Mouse (Mus musculus) frontal cortex, postnatal 36 days (tissue): ENCODE measurements around the gene Slc15a5.
"Not testable (repeated sequence)": the region's sequence is repeated elsewhere in the genome, so short reads cannot be mapped to it uniquely, and the experiment has no call there.

Experiments
- DNase-seq, 2 experiments: peaks; one replicate each; pipeline ENCODE4 v3.0.0; 2022; ENCODE audit warnings: low spot score in 2 of 2

Slc15a5 gene

DNA sequence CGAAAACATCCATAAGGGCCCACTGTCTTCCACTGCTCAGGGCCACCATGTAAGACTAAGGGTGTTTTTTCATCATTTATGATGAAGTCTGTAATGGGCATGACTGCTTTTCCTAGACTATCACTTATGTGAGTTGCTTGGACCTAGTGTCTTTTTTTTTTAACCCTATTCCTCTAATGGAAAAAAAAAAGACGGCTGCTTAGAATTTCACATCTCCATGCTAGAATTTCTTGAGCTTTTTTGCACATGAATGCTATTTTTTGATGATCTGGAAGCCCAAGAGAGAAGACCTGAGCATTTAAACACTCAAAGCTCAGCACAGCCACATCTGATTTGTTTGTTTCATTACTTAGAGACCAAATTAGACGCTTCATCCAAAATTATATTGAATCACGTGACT is at the start of gene Slc15a5:
Slc15a5 (minus strand) TSS at position 101 of the 400 bp plus-strand sequence.
- no peak for DNase-seq

GRCm38 (mm10) chr6:138128392-138129335 is 48.9 kb upstream of the Slc15a5 start:
- DNase-seq: peak in 1 of 2 experiments; percentile 7

DNA sequence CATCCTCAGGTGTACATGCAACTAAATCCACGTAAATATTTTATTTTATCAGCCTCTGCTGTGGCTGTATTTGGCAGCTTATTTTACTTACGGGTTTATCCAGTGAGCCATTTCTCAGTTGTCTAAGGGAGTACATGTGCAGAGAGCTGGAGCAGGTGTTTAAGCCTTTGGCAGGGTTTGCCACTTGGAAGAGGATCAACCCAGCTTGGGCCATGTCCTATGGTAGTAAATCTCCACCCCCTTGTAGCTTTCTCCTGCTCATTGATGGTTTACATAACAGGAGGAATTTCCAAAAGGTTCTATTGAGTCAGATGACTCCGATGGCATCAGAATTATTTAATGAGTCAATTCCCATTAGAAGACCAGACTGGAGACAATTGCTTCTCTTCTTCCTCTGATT is 37.8 kb upstream of the Slc15a5 start:
- no peak for DNase-seq

GRCm38 (mm10) chr6:138104559-138104958 is 24.8 kb upstream of the Slc15a5 start:
- DNase-seq: no peak

- DNase-seq: no peak
Measured at GRCm38 (mm10) chr6:138102940-138103339, 23.2 kb upstream of the Slc15a5 start.

DNA sequence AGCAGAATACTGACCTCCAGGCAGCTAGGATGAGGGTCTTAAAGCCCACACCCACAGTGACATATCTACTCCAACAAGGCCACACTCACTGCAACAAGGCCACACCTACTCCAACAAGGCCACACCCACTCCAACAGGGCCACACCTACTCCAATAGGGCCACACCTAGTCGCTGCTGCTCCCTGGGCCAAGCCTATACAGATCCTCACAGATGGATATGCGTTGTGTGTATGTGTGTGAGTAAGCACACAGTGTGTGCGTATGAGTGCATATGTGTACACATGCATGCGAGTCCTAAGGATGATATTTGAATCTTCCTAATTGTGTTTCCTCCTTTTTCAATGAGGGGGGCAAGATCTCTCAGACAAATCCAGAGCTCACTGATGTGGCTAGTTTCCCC is 22.1 kb upstream of the Slc15a5 start:
- DNase-seq: no peak

- no peak for DNase-seq
Measured at GRCm38 (mm10) chr6:138099646-138100045, 19.9 kb upstream of the Slc15a5 start.

GRCm38 (mm10) chr6:138095060-138095459 is 15.3 kb upstream of the Slc15a5 start:
- no peak for DNase-seq

- no peak for DNase-seq
Measured at GRCm38 (mm10) chr6:138092432-138092831, 12.7 kb upstream of the Slc15a5 start.

- no peak for DNase-seq
Measured at GRCm38 (mm10) chr6:138089084-138089483, 9.4 kb upstream of the Slc15a5 start.

GRCm38 (mm10) chr6:138086421-138086820 is 6.7 kb upstream of the Slc15a5 start:
- not testable (repeated sequence) for DNase-seq

DNA sequence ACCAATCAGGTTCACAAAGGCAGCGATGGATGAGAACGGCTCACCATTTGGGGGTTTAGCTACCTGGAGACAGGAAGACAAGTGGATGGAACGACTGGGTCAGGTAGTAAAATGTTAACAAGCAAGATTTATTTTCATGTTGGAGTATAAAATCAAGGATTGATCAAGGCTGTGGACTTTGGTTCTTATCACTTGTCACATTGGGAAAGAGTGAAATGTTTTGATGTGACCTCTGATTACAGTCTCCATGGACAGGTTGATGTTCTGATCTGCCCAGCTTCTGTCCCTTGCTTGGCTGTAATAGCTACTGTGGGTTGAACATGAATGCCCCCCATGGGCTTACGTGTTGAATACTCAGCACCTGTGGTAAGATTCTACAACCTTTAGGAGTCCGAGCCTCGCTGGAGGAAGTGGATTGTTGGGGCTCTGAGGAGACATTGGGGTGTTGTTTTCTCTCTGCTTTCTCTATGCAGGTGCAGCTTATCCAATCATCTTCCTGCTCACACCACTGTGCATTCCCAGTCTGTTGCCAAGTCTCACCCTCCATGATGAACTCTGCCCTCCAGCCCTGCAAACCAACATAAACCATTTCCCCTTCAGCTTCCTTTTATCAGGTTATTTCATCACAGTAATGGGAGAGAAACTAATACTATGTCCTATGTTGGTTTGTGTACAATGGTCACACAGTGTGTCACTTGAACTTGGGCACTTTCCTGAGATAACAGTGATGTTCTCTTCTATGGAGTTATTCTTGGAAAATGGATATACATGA is 1.2 kb upstream of the Slc15a5 start:
- DNase-seq: no peak

- DNase-seq: no peak
Measured at GRCm38 (mm10) chr6:138077681-138078439, 1.9 kb downstream of the Slc15a5 start.

- no peak for DNase-seq
Measured at GRCm38 (mm10) chr6:138075723-138076122, 4.0 kb downstream of the Slc15a5 start.

DNA sequence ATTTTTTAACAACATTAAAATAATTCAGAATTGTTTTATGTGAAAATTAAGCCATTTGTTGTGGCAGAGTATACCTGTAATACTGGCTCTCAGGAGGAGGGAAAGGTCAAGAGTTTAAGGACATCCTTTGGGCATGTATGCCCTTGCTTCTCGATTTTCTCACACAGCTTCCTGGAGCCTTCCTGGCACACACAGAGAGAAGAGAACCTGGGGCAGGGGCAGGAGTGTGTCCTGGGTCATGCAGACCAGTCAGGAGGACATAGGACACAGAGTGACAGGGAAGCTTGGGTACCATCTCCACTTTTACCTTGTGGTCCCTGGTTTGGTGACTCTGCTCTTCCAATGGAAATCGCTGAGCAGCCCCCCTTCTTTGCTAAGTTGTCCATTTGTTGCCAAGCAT is 6.2 kb downstream of the Slc15a5 start:
- DNase-seq: no peak

DNA sequence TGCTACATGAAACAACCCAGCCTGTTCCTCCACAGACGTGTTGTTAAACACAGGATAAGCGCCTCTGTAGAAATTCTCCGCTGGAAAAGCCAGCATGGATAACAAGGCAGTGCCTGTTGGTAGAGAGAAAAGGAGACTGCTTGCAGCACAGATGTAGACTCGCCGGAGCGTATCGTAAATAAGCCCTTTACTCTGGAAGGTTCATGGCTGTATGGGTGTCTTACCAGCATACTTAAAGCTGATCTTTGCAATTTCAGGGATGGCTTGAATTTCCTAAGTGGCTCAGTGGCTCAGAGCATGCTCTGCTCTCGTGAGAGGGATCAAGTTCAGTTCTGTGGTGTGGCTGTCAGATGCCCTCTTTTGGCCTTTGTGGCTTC is 6.8 kb downstream of the Slc15a5 start:
- no peak for DNase-seq

DNA sequence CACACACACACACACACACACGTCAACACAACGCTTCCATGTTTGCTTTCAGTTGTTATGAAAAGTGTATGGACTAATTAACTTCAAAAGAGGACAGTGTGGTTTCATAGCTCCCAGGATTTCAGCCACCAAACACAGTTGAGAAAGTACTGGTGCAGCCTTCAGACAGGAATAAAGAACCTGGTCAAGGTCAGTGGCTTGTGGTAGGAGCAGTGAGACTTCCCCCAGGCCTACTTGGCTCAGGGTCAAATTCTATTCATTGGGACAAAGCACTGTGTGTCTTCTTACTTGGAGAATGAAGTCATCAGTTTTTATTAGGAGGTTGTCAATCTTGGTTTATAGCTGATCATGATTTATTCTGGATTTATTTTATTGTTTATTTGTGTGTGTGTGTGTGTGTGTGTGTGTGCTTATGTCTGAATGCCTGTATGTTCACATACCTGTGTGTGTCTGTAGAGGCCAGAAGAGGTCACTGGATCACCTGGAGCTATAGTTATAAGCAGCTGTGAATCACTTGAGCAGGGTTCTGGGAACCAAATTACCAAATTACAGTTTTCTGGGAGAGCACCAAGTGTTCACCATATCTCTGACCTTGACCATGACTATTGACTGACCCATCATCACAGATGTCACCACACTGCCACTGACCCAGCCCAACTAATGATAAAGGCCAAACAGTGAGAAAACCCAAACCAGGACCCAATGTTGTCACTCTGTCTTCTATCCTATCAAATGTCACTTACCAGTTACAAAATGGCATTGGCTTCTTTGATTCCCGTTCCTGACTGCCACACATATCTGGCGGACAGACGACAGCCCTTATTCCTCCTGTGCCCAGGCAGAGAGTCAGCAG is 7.4 kb downstream of the Slc15a5 start:
- DNase-seq: no peak

- DNase-seq: no peak
Measured at GRCm38 (mm10) chr6:138071505-138072107, 8.1 kb downstream of the Slc15a5 start.

DNA sequence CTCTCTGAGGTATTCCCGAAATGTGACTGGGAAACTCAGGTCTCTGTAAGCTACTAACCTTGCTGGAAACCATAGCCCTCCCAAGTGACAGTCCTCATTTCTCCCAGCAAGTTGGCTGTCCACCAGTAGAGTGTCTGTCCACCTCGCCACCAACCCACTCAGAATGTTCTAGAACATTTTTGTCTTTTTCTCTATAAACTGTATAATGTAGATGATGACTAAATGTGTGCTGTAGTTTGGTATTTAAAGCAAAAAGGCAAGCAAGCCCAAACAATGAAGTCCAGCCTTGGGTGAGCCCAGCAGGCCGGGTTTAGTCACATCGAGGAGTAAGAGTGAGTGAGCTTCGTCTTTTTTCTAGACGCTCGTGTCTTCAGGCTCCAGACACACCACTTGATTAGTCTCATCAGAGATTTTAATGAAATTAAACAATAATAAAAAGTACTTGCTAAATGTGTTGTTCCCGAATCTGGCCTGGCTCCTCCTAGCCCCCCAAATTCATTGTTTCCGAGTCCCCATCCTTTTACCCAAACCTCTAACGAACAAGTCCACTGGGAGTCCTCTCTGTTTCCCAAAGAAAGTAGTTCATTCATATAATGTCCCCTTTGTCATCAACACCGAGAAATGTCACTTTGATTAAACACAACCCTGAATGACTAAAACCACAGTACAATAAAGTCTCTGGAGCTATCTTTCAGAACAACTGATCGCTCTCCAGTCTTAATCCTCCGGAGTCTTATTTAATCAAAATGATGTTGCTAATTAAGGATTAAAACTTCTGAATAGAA is 8.8 kb downstream of the Slc15a5 start:
- DNase-seq: no peak

DNA sequence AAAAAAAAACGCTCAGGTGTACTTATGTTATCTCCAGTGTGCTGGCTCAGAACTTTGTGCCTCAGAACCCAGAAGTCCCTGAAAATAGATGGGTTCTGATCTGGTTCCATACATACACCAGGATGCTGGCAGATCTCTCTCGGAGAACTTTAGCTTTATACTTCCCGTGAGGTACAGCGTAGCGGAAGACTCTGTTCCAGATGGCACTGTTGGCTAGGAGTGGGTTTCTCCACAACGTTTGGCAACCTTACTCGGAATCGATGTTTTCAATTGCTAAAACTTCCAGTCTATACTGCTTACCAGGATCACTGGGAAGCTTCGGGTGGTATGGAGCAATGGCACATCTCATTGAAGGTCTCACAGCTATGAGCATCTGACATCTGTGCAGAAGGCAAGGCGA is 9.8 kb downstream of the Slc15a5 start:
- DNase-seq: peak; percentile 13 to 40
